Mouse (Mus musculus): Measurements from ENCODE around the gene Arhgap27. TPM values are rescaled to one million over a fixed set of nuclear protein-coding genes. Genes with fewer than 3 reads are reported as not detected.

Gene Arhgap27
- polyA plus RNA-seq, 1 experiment: 27.6 TPM

DNA sequence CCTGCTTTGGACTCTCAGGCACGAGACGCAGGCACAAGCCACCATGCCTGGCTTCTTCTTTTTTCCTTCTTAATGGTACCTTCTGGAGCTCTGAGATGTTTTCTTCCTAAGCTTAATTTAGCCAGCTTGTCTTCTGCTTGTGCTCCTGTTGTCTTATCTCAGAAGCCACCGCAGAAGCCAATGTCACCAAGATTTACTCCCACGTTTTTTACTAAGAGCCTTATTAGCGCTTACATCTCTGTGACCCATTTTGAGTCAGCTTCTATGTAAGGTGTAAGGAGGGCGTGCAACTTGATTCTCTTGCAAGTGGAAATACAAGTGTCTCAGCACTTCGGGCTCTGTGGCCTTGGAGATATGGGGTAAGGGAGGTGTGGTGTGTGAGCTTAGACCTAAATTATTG lies 18.0 kb upstream of the Arhgap27 start:
- DNase-seq (ENCODE audit: low read depth): no peak

DNA sequence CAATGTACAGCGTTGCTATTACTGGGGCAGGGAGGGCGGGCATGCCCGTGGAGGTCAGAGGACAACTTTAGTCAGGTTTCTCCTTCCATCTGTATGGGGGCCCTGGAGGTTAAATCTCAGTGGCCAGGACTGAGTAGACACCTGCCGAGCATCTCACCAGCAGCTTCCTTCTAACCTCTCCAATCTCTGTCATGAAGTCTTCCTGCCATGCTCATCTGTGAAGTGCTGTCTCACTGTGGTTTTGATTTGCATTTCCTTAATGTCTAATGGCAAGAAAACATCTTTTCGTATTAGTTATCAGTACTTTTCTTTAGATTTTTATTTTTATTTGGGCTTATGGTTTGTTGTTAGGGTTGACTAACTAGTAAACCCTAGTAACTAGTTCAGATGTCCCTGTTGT lies 17.0 kb upstream of the Arhgap27 start:
- DNase-seq (ENCODE audit: low read depth): no peak

- no peak for DNase-seq (ENCODE audit: low read depth)
Measured at GRCm38 (mm10) chr11:103378341-103378740, 14.8 kb upstream of the Arhgap27 start.

DNA sequence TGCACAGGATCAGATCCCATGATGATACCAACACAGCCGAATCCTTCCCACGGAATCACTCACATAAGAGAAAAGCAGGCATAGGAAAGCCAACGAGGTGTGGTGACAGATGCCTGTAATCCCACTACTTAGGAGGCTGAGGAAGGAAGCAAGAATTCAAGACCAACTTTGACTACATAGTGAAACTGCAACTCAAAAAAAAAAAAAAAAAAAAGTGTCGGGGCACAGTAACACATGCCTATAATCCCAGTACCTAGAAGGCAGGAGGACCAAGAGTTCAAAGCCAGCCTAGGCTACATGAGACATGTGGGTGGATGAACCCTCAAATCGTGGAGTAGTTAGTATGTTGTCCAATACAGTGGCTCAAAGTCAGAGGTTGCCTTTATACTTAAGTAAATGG lies 12.3 kb upstream of the Arhgap27 start:
- no peak for DNase-seq (ENCODE audit: low read depth)

GRCm38 (mm10) chr11:103375258-103375657 lies 11.8 kb upstream of the Arhgap27 start:
- DNase-seq (ENCODE audit: low read depth): no peak

GRCm38 (mm10) chr11:103373922-103374321 lies 10.4 kb upstream of the Arhgap27 start:
- no peak for DNase-seq (ENCODE audit: low read depth)

DNA sequence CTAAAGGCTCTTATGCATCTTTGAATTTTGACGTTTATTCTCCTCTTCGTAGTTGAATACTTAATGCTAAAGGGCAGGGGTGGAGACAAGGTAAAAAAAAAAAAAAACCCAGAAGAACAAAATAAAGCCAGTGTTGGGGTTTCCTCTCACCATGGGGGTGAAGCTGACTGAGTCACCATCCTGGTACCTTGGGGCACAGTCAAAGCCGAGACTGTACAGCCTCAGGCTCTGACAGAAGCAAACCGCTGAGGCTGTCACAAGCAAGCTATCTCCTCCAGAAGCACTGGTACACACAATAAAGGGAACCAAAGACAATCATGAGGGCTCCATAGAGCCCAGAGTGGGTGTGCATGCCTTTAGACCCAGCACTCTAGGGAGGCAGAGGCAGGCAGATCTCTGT lies 9.1 kb upstream of the Arhgap27 start:
- no peak for DNase-seq (ENCODE audit: low read depth)

DNA sequence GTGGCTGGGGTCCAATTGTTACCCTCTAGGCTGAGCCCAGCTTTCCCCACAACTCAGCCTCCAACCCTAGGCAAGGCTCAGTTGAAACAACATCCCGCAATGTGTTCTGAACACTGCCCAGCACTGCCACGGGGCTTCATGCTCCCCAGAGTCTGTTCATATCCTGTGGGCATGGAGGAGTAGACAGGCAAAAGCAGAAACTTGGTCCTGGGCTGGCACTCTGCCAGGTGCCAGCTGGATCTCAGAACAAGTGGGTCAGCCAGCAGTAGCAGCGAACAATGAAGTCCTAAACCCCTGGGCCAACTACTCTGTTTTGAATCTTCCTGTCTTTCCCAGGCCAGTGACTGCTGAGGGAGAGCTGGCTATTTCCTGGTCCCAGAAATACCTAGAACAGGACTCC lies 8.6 kb upstream of the Arhgap27 start:
- no peak for DNase-seq (ENCODE audit: low read depth)

GRCm38 (mm10) chr11:103371222-103371539 lies 7.7 kb upstream of the Arhgap27 start:
- DNase-seq (ENCODE audit: low read depth): no peak

- DNase-seq (ENCODE audit: low read depth): no peak
Measured at GRCm38 (mm10) chr11:103370397-103371221, 7.1 kb upstream of the Arhgap27 start.

GRCm38 (mm10) chr11:103365530-103365929 lies 2.0 kb upstream of the Arhgap27 start:
- DNase-seq (ENCODE audit: low read depth): no peak

GRCm38 (mm10) chr11:103365022-103365421 lies 1.5 kb upstream of the Arhgap27 start:
- no peak for DNase-seq (ENCODE audit: low read depth)

DNA sequence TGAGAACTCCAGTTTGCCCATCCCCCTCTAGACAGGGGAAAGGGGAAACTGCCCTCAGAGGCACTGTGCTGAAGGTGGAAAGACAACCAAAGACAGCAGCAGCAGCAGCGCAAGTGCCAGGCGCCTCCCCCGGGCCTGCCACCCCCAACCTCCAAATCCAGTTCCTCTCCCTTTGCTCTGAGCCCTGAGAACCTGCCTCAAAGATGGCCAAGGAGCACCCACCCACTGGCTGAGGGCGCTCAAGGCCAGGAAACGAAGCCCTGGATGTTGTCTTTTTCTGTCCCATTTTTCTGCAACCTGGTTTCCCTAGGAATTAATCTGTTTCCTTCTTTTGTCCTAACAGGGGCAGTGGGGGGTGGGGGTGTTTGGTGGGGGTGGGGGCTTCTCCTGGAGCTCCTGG lies 843 bp upstream of the Arhgap27 start:
- no peak for DNase-seq (ENCODE audit: low read depth)

DNA sequence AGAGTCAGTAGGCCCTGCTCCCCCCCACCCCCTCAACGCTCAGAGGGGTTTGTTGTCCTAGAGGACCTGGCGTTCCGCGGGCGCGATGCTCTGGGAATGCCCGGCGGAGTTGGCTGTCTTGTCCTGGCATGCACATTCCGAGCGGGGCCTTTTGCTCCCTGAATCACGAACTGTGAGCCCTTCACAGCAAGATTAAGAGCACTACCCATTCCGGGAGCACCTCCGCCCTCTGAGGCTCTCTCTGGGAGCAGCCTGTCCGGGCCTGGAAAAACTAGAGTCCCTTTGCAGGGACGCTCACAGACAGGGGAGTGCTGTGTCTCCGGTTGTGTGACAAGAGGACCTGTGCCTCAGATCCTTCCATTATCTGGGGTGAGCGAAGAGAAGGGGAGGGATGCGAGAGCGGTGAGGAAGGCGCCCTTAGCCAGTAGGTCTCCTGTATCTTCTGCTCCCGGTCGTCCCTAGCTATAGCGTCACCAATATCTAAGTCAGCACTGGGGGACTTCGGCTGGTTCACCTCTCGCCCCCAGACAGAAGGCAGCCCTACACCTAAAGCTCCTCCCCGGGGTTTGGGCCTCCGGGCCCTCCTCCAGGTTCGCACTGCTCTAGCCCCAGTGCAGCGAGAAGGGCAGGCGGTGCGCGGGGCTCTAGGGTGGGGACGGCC lies 841 bp downstream of the Arhgap27 start:
- DNase-seq (ENCODE audit: low read depth): no peak

DNA sequence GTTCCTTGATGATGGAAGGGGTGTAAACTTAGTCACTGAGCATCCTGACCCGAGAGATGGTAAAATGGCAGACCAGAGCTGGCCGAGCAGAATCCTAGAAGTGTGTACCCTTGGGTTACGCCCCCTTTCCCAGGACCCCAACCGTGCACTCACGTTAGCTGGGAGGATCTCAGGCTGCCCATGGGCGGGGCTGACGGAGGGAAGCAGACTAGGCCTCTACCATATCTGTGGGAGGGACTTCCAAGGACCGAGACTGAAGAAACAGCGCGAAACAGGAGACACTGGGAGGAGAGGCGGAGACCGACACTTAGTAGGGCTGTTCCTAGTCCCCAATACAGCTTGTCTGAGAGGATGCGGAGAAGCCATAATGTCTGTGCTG lies 1.4 kb downstream of the Arhgap27 start:
- no peak for DNase-seq (ENCODE audit: low read depth)

DNA sequence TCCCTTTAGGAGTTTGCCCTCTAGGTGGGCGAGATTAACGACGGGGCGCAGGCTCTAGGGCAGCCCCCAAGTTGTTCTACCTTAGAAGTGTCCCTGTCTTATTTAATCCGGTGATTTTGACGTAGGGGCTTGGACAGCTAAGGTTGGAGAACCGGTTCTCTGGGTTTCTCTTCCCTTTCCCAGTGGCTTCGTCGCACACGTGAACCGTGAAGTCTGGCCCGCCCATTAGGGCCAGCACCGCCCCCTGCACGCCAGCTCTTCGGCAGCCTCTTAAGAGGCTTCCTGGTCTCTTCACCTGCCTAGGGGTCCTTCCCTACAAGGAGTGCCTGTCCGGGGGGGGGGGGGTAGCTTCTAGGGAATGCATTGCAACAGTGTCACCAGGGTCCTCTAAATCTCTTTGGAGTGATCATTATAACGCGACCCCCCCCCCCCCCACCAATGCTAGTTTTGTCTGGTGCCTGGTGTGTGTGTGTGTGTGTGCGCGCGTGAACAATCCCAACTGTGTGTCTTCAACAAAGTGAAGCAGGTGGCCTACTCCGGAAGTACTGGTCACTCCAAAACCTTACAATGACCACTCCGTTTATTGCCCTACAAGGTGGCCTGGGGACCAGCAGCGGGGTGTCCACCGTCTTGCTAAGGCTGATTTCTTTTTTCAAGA lies 2.0 kb downstream of the Arhgap27 start:
- DNase-seq (ENCODE audit: low read depth): no peak

DNA sequence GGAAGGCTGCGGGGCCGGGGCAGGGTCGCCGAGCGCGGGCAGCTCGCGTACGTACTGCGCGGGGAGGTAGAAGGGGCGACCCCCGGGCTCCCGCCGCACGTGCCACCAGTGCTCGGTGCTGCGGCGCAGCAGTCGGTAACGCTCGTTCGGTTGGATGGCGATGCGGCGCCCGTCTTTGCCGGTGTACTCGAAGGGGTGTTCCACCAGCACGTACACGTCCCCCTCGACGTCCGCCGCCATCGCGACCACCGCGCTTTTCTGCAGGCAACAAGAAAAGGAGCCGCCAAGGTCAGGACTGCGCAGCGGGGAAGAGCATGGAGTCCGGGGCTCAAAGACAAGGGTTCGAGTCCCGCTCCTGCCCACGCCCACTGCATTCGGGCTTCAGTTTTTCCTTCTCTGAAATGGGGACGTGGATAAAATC lies 2.8 kb downstream of the Arhgap27 start:
- DNase-seq (ENCODE audit: low read depth): no peak

DNA sequence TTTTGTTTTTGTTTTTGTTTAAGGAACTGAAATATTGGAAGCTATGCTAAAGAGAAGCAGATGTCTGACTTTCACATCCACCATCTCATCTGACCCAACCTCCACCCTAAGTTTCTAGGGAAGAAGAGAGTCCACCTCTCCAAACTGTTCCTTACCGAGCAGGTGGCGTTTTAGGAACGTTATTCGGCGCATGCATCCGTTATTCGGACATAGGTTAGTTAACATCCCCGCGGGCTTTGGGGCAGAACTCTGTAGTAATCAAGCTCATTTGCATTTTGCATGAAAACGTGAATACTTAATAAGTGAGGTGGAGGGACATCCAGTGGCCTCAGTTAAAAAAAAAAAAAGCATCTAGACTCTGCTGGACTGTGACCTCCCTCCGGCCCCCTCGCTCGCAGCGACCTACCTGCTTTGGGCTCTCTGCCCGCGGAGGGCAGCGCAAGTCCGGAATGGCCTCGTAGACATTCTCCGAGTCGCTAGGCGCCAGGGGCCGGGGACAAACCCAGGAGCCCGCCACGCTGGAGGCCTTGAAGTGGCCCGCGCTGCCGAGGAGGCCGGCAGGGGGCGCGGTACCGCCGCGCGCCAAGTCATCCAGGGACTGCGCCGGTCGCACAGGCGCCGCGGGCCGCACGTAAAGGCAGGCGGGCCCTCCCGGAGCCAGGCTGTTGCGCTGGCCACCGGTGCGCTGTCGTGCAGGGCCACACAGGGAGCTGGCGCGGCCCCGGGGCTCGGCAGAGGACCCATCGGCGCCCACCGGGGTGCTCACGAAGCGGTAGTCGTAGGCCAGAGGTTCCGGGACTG lies 3.5 kb downstream of the Arhgap27 start:
- DNase-seq (ENCODE audit: low read depth): no peak

DNA sequence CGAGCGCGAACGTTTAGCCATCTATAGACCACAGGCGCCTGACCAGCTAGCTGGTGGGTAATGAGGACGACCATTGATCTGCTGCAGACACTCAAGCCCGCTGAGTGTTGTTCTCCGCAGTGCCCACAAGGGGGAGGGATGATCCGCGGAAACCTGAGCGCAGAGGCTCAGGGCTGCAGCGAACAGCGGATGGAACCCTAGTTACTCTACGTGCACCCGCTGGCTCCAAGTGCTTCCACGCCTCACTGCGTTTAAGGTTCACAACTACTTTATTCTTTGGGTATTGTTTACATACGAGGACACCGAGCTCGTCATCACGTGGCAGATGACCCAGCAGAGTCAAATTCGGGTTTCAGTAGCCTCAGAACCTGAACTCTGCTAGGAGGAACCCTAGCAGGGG lies 4.4 kb downstream of the Arhgap27 start:
- DNase-seq (ENCODE audit: low read depth): no peak

DNA sequence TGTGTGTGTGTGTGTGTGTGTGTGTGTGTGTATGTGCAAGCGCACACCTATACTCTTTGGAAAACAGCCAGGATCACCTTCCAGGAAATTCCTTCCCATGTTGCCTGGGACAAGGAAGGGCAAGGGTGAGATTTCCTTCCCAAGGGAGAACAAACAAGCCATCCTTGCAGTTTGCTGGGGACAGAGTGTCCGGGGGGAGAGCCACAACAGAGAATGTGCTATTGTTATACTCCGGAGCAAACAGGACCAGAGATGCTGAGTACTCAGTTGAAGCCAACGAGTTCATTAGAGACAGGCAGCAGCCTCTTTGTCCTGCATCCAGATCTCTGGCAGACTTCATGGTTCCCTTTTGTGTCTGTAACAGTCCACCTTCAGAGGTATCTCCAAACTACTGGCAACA lies 5.2 kb downstream of the Arhgap27 start:
- DNase-seq (ENCODE audit: low read depth): no peak

DNA sequence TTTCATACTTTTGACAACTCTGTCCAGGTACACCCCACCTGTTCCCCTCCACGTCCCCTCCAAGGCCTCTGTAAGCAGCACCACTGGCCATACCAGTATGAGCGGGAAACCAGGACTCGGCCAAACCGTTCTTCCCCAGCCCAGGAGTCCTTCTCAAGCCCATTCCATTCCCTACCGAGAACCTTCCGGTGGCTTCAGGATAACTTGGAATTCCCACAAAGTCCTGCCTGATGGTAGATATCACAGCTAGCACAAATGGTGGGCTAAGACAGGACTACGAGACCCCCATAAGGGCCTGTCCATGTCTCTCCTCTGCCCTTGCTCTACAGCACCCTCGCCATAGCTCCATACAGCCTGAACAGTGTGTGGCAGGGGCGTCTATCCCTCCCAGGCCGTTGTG lies 5.8 kb downstream of the Arhgap27 start:
- no peak for DNase-seq (ENCODE audit: low read depth)

DNA sequence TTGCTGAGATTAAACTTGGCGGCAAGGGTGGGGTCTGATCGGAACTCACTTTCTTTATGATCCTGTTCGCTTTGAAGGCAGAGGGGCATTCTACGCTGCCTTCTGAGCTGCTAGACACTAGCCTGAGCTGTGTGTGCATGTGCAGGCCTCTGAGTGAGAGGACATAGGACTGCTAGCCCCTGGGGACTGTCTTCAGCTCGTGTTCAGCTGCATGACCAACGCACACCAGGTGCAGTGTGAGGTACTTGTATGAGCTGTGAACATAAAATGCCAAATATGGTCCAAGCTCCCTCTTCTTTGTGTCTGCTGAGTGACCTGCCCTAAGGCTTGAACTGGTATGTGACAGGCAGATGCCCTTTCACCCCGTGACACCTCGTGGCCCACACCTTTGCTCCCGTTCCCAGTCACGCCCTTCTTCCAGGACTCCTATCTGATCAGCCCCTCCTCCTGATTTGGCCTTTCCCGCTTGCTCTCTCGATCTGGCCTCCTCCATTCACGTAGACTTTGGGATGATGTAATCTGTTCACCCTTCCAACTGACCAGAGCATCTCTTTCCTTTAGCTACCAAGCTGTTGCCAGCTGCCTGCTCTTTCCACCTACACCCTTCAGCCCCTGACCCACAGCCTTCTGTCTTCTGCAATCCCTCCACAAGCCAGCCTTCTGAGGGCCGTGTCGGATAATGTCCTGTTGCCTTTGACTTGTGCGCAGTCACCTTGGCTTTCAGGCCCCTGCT lies 6.4 kb downstream of the Arhgap27 start:
- DNase-seq (ENCODE audit: low read depth): no peak

All from gonadal fat pad, adult 2 months (tissue).